Mouse (Mus musculus): ENCODE measurements around the gene Nemp2. TPM values are rescaled to one million over a fixed set of nuclear protein-coding genes. Genes with fewer than 3 reads are reported as not detected.
"Not testable (repeated sequence)": the region's sequence is repeated elsewhere in the genome, so short reads cannot be mapped to it uniquely, and the experiment has no call there.

Nemp2 gene
- total RNA-seq, 2 experiments from 2014 or later: 0.27 to 0.45 TPM

- DNase-seq (ENCODE audit: low spot score): no peak
Observed at GRCm38 (mm10) chr1:52653366-52653765, 22.9 kb downstream of the Nemp2 start.

- DNase-seq (ENCODE audit: low spot score): no peak
Observed at GRCm38 (mm10) chr1:52655153-52655552, 24.6 kb downstream of the Nemp2 start.

- DNase-seq (ENCODE audit: low spot score): no peak
Observed at GRCm38 (mm10) chr1:52658160-52658559, 27.7 kb downstream of the Nemp2 start.

GRCm38 (mm10) chr1:52660278-52660677 lies 29.8 kb downstream of the Nemp2 start:
- DNase-seq (ENCODE audit: low spot score): no peak

GRCm38 (mm10) chr1:52660765-52661164 lies 30.3 kb downstream of the Nemp2 start:
- no peak for DNase-seq (ENCODE audit: low spot score)

- no peak for DNase-seq (ENCODE audit: low spot score)
Observed at GRCm38 (mm10) chr1:52663228-52663627, 32.7 kb downstream of the Nemp2 start.

- DNase-seq (ENCODE audit: low spot score): no peak
Observed at GRCm38 (mm10) chr1:52668743-52669323, 38.3 kb downstream of the Nemp2 start.

GRCm38 (mm10) chr1:52669931-52670330 lies 39.4 kb downstream of the Nemp2 start:
- DNase-seq (ENCODE audit: low spot score): no peak

- DNase-seq (ENCODE audit: low spot score): no peak
Observed at GRCm38 (mm10) chr1:52675561-52676551, 45.4 kb downstream of the Nemp2 start.

GRCm38 (mm10) chr1:52676621-52677020 lies 46.1 kb downstream of the Nemp2 start:
- DNase-seq (ENCODE audit: low spot score): peak; percentile 5

GRCm38 (mm10) chr1:52683550-52683949 lies 53.0 kb downstream of the Nemp2 start:
- no peak for DNase-seq (ENCODE audit: low spot score)

- DNase-seq (ENCODE audit: low spot score): no peak
Observed at GRCm38 (mm10) chr1:52687636-52688035, 57.1 kb downstream of the Nemp2 start.

GRCm38 (mm10) chr1:52694456-52694855 lies 64.0 kb downstream of the Nemp2 start:
- not testable (repeated sequence) for DNase-seq (ENCODE audit: low spot score)

Other genes with a start within 250 kb of the Nemp2 start
- gene Nab1, start 130.0 kb upstream of the Nemp2 start, total RNA-seq (2021): 1 to 10 TPM; 8.3 to 9.8 TPM
- gene Mfsd6, start 96.8 kb downstream of the Nemp2 start, total RNA-seq (2021): 1 to 10 TPM; 5.1 to 5.3 TPM
- gene Inpp1, start 187.0 kb downstream of the Nemp2 start, total RNA-seq (2021): 1 to 10 TPM; 3.7 to 4.4 TPM
- 10 to 100 TPM; 34.1 to 38.4 TPM for gene Hibch, start 214.2 kb downstream of the Nemp2 start, total RNA-seq (2021)